Mouse (Mus musculus) forebrain, embryonic 13.5 days (tissue): ENCODE data around the gene Trim29. TPM values are rescaled to one million over a fixed set of nuclear protein-coding genes. Genes with fewer than 3 reads are reported as not detected.

Experiments used
- ATAC-seq: fragments of 200-750 bp; cut with Nextera tagmentation; 2 replicates; pipeline ENCODE4 v1.8.0; 2017
- H3K27ac ChIP-seq: fragments of 300-500 bp; sonication (generic); 2 replicates; pipeline ENCODE4 v1.5.1; 2015; ENCODE audit warnings: inconsistent platforms, mild to moderate bottlenecking, moderate library complexity
- H3K27me3 ChIP-seq: fragments of 300-500 bp; sonication (generic); 2 replicates; pipeline ENCODE4 v1.6.1; 2015; ENCODE audit warnings: mild to moderate bottlenecking, inconsistent platforms
- H3K36me3 ChIP-seq: fragments of 300-500 bp; sonication (generic); 2 replicates; pipeline ENCODE4 v1.6.1; 2015; ENCODE audit warnings: mild to moderate bottlenecking, inconsistent platforms; ENCODE audit not compliant: poor library complexity, severe bottlenecking
- H3K4me1 ChIP-seq: fragments of 300-500 bp; sonication (generic); 2 replicates; pipeline ENCODE4 v1.6.1; 2015; ENCODE audit warnings: inconsistent platforms
- H3K4me2 ChIP-seq: fragments of 300-500 bp; sonication (generic); 2 replicates; pipeline ENCODE4 v1.6.1; 2015; ENCODE audit warnings: inconsistent platforms, mild to moderate bottlenecking, moderate library complexity
- H3K4me3 ChIP-seq: fragments of 300-500 bp; sonication (generic); 2 replicates; pipeline ENCODE4 v1.5.1; 2015; ENCODE audit warnings: mild to moderate bottlenecking, inconsistent platforms
- H3K9ac ChIP-seq: fragments of 300-500 bp; sonication (generic); 2 replicates; pipeline ENCODE4 v1.6.1; 2015; ENCODE audit warnings: mild to moderate bottlenecking, inconsistent platforms
- H3K9me3 ChIP-seq: fragments of 300-500 bp; sonication (generic); replicated peaks from 2 replicates; pipeline ENCODE4 v1.6.1; 2016; ENCODE audit warnings: inconsistent platforms
- WGBS: fragments of 180-500 bp; shearing (Covaris S2); methylation state at CpG from one replicate; pipeline ENCODE4 v1.1.7; 2015; 5-methylcytosine and 5-hydroxymethylcytosine counted together
- polyA plus RNA-seq: library from polyadenylated mRNA; unstranded; fragments of >200 nt; fragmentation: Nextera tagmentation; extraction: Ambion mirVana; gene quantifications from 2 replicates; pipeline ENCODE4 v1.2.1, GENCODE M21; 2015

Trim29 gene
- polyA plus RNA-seq, 1 experiment from 2014 or later = not detected

DNA sequence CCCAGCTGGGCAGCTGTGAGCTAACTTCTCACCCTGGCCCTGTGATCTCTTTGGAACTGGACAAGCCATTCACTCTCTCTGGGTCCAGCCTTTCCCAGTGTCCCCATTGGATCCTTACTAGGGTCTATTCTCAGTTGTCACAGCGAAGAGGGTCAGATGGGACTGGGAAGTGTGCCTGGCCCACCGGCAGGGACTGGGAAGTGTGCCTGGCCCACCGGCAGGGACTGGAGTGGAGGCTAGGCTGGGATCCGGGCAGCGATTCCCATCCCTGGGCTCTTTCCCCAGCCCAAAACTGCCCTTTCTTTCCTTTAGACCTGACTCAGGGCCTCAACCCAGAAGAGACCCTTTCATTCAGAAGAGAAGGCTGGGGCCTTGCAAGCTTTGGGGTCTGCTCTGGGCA lies 27.4 kb downstream of the Trim29 start:
- no peak overlapping the region for H3K9ac ChIP-seq
- H3K4me2 ChIP-seq = no peak overlapping the region
- H3K27ac ChIP-seq = no peak overlapping the region
- WGBS = 78% methylated on average over 5 of the region's 5 CpGs
- no peaks in the 10 kb centered on the region for H3K9me3 ChIP-seq
- ATAC-seq = no peak
- H3K36me3 ChIP-seq = no peaks in the 10 kb centered on the region
- no peak overlapping the region for H3K4me3 ChIP-seq
- H3K4me1 ChIP-seq = peaks cover 17% of the 10 kb centered on the region
- peaks cover 3% of the 10 kb centered on the region; the same call in 1 of the 2 replicates for H3K27me3 ChIP-seq

DNA sequence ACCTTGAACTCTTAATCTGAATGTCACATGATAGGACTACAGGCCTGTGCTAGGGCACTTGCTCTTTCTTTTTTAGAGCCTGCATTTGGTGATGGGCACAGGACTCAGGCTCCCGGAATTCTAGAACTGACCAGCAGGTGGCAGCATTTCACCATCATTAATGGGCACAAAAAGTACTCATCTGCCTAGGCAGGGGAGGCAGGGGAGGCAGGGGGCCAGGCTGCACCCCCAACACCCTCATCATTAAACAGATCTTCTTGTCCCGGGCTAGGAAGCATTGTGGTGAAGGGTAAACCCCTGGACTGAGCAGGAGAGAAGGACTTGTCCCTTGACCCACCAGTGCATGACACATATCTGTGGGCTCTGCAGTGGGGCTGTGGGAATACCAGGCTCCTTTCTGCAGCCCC lies 29.0 kb downstream of the Trim29 start:
- H3K27ac ChIP-seq = no peak overlapping the region
- no peak overlapping the region for H3K9ac ChIP-seq
- no peak overlapping the region for H3K4me2 ChIP-seq
- no peaks in the 10 kb centered on the region for H3K9me3 ChIP-seq
- H3K4me1 ChIP-seq = peaks cover 17% of the 10 kb centered on the region
- ATAC-seq = peak; percentile 73
- WGBS = 0% methylated on average over 2 of the region's 2 CpGs
- peaks cover 3% of the 10 kb centered on the region for H3K27me3 ChIP-seq
- H3K36me3 ChIP-seq = no peaks in the 10 kb centered on the region
- no peak overlapping the region for H3K4me3 ChIP-seq

DNA sequence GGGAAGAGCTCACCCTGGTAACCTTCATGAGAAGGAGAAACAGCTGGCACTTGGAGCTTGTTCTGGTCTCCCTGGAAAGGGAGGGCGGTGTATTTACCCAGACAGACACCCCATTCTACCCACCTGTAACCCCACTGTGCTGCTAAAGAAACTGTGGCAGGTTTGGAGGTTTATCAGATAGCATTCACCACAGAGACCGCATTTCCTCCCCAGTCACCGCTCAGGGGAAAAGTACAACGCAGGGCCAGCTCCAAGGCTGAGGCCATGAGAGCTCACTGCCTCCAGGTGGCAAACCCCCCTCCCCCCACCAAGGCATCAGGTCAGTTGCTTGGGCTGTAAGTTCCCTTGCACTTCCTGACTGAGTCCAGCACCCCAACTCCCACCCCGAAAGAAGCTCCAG lies 39.4 kb downstream of the Trim29 start:
- Histone ChIP-seq H3K27ac (no peak overlapping the region), H3K27me3 (peaks cover 3% of the 10 kb centered on the region; the same call in 1 of the 2 replicates), H3K4me3 (no peak overlapping the region), H3K9me3 (no peaks in the 10 kb centered on the region), H3K36me3 (no peaks in the 10 kb centered on the region), H3K9ac (no peak overlapping the region), H3K4me2 (no peak overlapping the region), H3K4me1 (no peaks in the 10 kb centered on the region)
- 54% methylated on average over 5 of the region's 5 CpGs for WGBS
- no peak for ATAC-seq

DNA sequence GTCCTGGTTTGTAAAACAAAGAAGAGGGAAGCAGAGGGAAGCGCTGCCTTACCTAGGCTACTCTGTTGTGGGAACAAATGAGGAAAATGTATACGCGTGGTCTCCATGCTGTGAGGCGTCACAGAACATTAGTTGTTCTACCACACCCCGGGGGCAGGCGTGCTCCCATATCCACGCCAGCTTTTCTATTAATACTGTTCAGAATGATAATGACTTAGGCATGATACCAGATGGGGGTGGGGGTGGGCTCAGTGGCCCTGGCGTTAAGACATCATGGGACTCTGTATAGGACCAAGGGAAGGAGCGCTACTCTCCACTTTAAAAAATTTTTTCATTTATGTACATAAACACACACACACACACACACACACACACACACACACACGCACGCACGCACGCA lies 40.4 kb downstream of the Trim29 start:
- H3K27ac ChIP-seq = no peak overlapping the region
- no peaks in the 10 kb centered on the region for H3K9me3 ChIP-seq
- no peak overlapping the region for H3K9ac ChIP-seq
- no peaks in the 10 kb centered on the region for H3K4me1 ChIP-seq
- H3K36me3 ChIP-seq = no peaks in the 10 kb centered on the region
- ATAC-seq = no peak
- peaks cover 3% of the 10 kb centered on the region; the same call in 1 of the 2 replicates for H3K27me3 ChIP-seq
- H3K4me3 ChIP-seq = no peak overlapping the region
- WGBS = 67% methylated on average over 13 of the region's 13 CpGs
- no peak overlapping the region for H3K4me2 ChIP-seq

DNA sequence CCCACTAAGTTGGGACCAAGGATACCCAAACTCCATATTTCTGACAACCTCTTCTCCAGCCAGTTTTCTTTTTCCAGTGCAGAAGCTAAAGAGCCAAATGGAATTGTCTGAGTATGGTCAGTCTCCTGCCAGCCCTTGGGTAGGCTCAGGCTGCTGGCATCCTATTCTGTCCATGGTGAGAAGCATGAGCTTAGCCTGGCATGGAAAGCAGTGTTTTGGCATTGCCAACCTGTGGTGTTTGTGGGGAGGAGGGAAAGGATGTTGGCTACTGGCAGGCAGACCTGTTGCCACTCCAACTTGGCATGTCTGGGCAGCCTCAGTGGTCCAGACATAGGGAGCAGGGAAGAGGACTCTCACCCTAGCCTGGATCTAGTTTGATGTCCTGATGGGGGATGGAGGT lies 46.4 kb downstream of the Trim29 start:
- no peaks in the 10 kb centered on the region for H3K9me3 ChIP-seq
- H3K36me3 ChIP-seq = no peaks in the 10 kb centered on the region
- no peak overlapping the region for H3K4me2 ChIP-seq
- no peak overlapping the region for H3K9ac ChIP-seq
- H3K4me3 ChIP-seq = no peak overlapping the region
- ATAC-seq = no peak
- H3K27me3 ChIP-seq = 0 out of 2 replicates have a peak, but pooled peaks cover 7% of the 10 kb centered on the region
- H3K27ac ChIP-seq = no peak overlapping the region
- peaks cover 13% of the 10 kb centered on the region for H3K4me1 ChIP-seq

DNA sequence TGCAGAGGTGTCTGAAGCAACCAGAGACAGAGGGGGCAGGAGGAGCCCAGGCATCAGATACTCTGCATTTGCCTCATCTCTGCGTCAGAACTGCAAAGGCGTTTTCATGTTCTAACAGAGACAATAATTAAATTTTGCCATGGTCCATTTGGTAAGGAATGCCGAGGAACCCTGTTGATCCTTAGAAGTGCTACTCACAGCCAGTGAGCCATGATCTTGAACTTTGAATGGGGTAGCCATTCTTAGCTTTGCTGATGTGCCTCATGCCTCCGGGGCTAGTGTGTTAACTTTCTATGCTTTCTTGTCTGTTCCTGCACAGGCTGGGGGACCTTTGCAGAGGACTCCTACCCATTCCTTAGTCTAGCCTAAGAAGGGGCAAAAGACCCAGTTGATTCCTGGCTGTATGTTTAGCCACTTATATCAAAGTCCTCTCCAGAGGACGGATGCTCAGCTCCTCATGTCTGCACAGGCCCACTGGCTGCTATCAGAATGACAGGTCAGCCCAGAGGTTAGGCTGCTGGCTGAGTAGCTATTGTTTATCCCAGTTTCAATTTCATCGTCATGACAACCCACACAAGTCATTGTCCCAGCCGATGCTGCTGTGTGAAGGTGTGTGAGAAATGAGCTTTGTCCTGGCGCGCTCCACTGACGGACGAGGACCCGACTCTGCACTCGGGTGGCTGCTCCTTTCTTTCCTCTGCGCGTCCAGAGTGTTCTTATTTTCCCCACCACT lies 48.1 kb downstream of the Trim29 start:
- H3K27ac ChIP-seq = no peak overlapping the region
- 12% methylated on average over 15 of the region's 15 CpGs for WGBS
- H3K4me2 ChIP-seq = no peak overlapping the region
- no peak overlapping the region for H3K9ac ChIP-seq
- H3K36me3 ChIP-seq = no peaks in the 10 kb centered on the region
- H3K4me1 ChIP-seq = peaks cover 13% of the 10 kb centered on the region
- H3K9me3 ChIP-seq = no peaks in the 10 kb centered on the region
- no peak for ATAC-seq
- H3K27me3 ChIP-seq = 0 out of 2 replicates have a peak, but pooled peaks cover 7% of the 10 kb centered on the region
- H3K4me3 ChIP-seq = no peak overlapping the region

DNA sequence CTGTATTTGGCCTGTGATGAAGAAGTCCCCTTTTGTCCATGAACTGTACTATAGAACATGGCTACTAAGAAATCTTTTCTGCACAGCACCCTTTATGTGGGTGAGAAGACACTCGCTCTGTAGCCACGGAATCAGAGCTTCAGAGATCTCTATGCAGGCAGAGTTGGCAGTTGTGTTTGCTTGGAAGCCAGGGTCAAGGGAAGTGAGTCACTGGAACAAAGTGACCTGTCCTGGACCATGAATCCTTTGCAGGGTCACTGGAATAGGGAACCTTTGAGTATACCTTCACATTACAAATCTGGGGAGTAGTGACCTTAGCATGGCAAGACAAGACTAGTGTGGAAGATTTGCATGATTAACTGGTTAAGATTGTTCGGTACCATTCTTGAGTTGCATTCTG lies 58.1 kb downstream of the Trim29 start:
- Histone ChIP-seq H3K36me3 (no peaks in the 10 kb centered on the region), H3K27ac (no peak overlapping the region), H3K4me2 (no peak overlapping the region), H3K9ac (no peak overlapping the region), H3K4me1 (no peaks in the 10 kb centered on the region; the same call in 1 of the 2 replicates), H3K9me3 (no peaks in the 10 kb centered on the region), H3K27me3 (no peaks in the 10 kb centered on the region), H3K4me3 (no peak overlapping the region)
- 91% methylated on average over 3 of the region's 3 CpGs for whole genome bisulfite sequencing
- no peak for ATAC-seq

DNA sequence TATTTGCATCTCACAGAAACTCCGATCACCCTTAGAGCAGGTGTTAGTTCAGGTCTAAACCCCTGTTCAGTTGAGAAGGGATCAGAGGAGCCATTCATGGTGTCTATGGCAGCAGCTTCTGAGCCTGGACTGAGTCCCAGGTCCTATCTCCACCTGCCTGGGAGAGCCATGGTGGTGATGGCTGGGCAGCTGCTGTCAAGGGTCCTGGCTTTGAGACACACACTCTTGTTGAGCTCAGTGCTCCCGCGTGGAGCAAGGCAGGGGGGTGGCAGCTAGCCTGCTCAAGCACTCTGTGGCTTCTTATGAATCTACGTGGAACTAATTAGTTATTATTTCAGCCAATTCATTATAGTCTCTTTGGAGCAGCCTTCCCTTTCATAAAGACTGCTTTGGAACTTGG lies 73.2 kb downstream of the Trim29 start:
- no peak for ATAC-seq
- no peak overlapping the region; the same call in 1 of the 2 replicates for H3K9ac ChIP-seq
- H3K36me3 ChIP-seq = no peaks in the 10 kb centered on the region
- 0 out of 2 replicates have a peak, but pooled peaks cover 3% of the 10 kb centered on the region for H3K27me3 ChIP-seq
- H3K27ac ChIP-seq = no peak overlapping the region
- H3K4me1 ChIP-seq = peaks cover 9% of the 10 kb centered on the region; the same call in 1 of the 2 replicates
- H3K4me3 ChIP-seq = no peak overlapping the region
- H3K4me2 ChIP-seq = no peak overlapping the region
- no peaks in the 10 kb centered on the region for H3K9me3 ChIP-seq
- WGBS = 42% methylated on average over 4 of the region's 4 CpGs

DNA sequence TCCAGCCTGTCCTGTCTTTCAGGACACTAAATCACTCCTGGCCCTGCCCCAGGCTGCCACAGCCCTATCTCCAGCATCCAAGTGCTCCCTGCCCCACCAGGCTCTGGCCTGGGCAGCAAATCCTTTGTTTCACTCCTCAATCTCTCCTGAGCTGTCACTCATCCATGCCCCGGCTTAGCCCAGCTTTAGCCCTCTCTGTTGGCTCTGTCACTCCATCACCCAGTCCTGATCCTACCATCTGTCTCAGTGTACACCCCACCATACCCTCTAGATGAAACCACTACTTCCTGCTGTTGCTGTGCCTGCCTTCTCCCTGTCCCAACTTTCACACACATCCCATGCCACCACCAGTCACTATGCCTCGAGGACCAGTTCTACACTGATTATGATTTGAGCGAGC lies 73.8 kb downstream of the Trim29 start:
- H3K4me2 ChIP-seq = no peak overlapping the region
- H3K9me3 ChIP-seq = no peaks in the 10 kb centered on the region
- H3K4me3 ChIP-seq = no peak overlapping the region
- no peak for ATAC-seq
- H3K36me3 ChIP-seq = no peaks in the 10 kb centered on the region
- H3K9ac ChIP-seq = no peak overlapping the region; the same call in 1 of the 2 replicates
- peaks cover 13% of the 10 kb centered on the region for H3K4me1 ChIP-seq
- H3K27me3 ChIP-seq = 0 out of 2 replicates have a peak, but pooled peaks cover 3% of the 10 kb centered on the region
- 68% methylated on average over 3 of the region's 3 CpGs for WGBS
- H3K27ac ChIP-seq = no peak overlapping the region

Other genes starting within 250 kb of the Trim29 start
- 14.9 and 15.8 TPM in 2 replicates for gene Arhgef12, start 203.6 kb upstream of the Trim29 start, polyA plus RNA-seq
- gene Tmem136, start 194.3 kb upstream of the Trim29 start, polyA plus RNA-seq = 8.9 and 10.1 TPM in 2 replicates
- gene Pou2f3, start 100.5 kb upstream of the Trim29 start, polyA plus RNA-seq = not detected in 2 replicates
- 7.6 and 9.1 TPM in 2 replicates for gene Oaf, start 70.9 kb upstream of the Trim29 start, polyA plus RNA-seq